Mouse (Mus musculus): ENCODE measurements around the gene Klhl36. TPM values are rescaled to one million over a fixed set of nuclear protein-coding genes. Genes with fewer than 3 reads are reported as not detected.

The Klhl36 gene
- polyA plus RNA-seq, 1 experiment from 2014 or later = 11.1 TPM

DNA sequence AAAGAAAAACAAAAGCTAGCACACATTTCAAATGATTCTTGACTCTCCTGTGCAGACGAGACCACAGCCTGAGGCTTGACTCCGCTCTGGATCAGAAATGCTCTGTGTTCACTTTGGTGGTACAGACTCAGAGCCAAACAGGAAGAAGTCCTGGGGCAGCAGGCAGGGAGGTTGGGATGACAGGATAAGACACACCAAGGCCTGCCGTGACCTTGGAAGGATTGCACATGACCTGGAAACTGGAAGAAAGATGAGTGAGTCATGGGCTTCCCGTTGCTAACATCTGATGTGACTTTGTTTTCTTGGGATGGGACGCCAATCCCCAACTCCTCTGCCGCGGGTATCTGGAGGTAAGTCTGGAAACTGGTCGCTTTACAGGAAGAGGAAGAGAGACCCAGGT is 39.9 kb downstream of the Klhl36 start:
- no peaks in the 10 kb centered on the region for H3K36me3 ChIP-seq (replicated peaks)
- no peak for DNase-seq (ENCODE audit: extremely low spot score, low spot score)
- WGBS = 75% methylated on average over 8 of the region's 8 CpGs

DNA sequence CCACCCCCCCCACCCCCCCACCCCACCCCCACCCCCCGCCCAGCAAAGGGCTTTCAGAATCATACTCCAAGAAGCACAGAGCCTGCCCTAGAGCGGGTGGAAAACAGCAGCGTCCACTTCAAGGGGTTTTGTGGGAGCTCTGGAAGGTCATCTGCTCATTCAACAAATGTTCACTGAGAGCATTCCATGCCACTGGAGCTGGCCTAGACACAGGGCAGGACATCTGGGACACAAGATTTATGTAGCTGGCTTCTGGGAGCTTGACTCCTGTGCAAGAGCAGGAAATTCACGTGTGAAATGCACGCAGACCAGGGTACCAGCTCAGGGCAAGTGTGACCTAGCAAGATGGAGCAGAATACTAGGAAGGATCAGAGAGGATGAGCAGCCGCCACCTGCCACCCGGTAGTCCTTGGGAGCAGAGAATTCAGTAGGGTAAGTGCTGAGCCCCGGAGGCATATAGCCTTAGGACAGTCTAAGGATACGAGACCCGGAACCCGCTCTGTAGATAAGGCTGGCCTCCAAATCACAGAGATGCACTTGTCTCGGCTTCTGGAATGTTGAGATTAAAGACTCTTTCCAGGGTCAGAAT is 42.4 kb downstream of the Klhl36 start:
- no peak overlapping the region for H3K27ac ChIP-seq
- DNase-seq (ENCODE audit: extremely low spot score, low spot score) = no peak
- H3K4me3 ChIP-seq = no peak overlapping the region
- peaks cover 19% of the 10 kb centered on the region for H3K4me1 ChIP-seq
- H3K27me3 ChIP-seq (ENCODE audit: poor library complexity, severe bottlenecking) = peaks cover 13% of the 10 kb centered on the region
- 58% methylated on average over 12 of the region's 12 CpGs for WGBS
- H3K36me3 ChIP-seq (replicated peaks) = no peaks in the 10 kb centered on the region
- H3K9me3 ChIP-seq = no peaks in the 10 kb centered on the region

More for the DNA sequence above, 39.9 kb downstream of the Klhl36 start:
- Histone ChIP-seq H3K27ac (0 out of 2 replicates have a peak overlapping the region, but pooled peaks have one; percentile 30), H3K9me3 (no peaks in the 10 kb centered on the region), H3K27me3 (ENCODE audit: poor library complexity, severe bottlenecking) (peaks cover 38% of the 10 kb centered on the region), H3K4me1 (peaks cover 27% of the 10 kb centered on the region), H3K4me3 (no peak overlapping the region)

DNA sequence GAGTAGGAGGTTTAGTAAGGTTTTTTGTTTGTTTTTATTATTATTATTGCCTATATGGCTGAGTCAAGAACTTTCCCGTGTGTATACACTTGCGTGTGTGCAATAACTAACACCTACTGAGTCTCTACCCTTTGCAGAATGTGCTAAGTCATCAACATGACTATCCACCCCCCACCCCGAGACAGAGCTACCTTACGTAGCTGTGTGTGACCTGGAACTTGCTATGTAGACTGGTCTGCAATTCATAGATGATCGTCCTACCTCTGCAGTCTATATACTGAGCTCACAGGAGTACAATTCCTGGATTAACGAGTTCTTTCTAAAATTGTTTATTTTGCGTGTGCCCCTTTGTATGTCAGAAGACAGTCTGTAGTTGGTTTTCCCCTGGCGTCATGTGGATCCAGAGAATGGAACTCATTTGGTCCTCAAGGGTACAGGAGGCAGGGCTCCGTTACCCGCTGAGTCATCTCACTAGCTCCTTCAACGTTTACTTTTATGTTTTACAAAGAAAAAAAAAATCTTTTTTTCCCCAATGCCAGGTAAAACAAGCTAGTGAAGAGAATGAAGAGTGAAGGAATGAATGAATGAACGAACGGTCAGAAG is 48.0 kb downstream of the Klhl36 start, which contains the start of gene Usp10:
Gene Usp10 (plus strand): TSS at position 417 of the 603 bp plus-strand sequence.
- no peaks in the 10 kb centered on the region for H3K9me3 ChIP-seq
- H3K27ac ChIP-seq = peak within 1 kb of the TSS; percentile 98
- DNase-seq (ENCODE audit: extremely low spot score, low spot score) = no peak
- H3K4me1 ChIP-seq = peaks cover 44% of the 10 kb centered on the region
- peak within 1 kb of the TSS; percentile 90 for H3K4me3 ChIP-seq
- peaks cover 6% of the 10 kb centered on the region; the same call in 1 of the 2 replicates for H3K27me3 ChIP-seq (ENCODE audit: poor library complexity, severe bottlenecking)
- no peaks in the 10 kb centered on the region for H3K36me3 ChIP-seq (replicated peaks)
- 26% methylated on average over 13 of the region's 13 CpGs for WGBS

DNA sequence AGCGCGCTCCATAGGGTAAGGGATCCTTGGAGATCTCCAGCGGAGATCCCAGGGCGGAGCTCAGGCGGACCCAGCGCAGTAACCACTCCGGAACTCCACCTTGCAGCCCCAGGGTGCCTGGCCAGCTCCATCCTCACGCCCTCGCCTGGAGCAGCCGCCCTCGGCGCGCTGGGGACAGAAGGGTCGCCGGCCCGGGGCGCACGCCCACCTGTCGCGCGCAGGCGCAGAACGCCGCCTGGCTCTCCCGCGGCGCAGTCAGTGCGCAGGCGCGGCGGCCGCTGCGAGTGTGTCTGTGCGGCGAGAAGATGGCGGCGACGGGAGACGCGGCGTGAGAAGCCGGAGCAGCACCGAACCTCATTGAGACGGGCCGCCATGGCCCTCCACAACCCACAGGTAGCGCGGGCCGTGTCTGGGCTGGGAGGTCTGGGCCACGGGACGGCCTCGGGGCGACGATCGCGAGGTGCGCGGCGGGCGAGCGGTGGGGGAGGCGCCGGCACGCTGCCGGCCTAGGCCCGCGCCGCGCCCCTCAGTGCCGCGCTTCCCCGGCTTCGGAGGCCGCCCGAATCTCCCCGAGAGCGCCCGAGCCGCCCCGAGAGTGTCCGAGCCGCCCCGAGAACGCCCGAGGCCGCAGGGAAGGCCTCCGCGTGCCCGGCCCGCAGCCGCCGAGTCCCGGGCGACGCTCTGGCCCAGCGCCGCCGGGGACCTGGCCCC is 48.6 kb downstream of the Klhl36 start, which contains the start of gene Gm20388:
Gene Gm20388 (plus strand): TSS at position 295 of the 711 bp plus-strand sequence.
- peak within 1 kb of the TSS; percentile 98 for H3K27ac ChIP-seq
- H3K36me3 ChIP-seq (replicated peaks) = no peaks in the 10 kb centered on the region
- H3K27me3 ChIP-seq (ENCODE audit: poor library complexity, severe bottlenecking) = peaks cover 6% of the 10 kb centered on the region; the same call in 1 of the 2 replicates
- peaks cover 48% of the 10 kb centered on the region for H3K4me1 ChIP-seq
- WGBS = under 1% methylated on average over 97 of the region's 97 CpGs
- no peaks in the 10 kb centered on the region for H3K9me3 ChIP-seq
- peak within 1 kb of the TSS; percentile 90 for H3K4me3 ChIP-seq
- DNase-seq (ENCODE audit: extremely low spot score, low spot score) = peak; percentile 86

DNA sequence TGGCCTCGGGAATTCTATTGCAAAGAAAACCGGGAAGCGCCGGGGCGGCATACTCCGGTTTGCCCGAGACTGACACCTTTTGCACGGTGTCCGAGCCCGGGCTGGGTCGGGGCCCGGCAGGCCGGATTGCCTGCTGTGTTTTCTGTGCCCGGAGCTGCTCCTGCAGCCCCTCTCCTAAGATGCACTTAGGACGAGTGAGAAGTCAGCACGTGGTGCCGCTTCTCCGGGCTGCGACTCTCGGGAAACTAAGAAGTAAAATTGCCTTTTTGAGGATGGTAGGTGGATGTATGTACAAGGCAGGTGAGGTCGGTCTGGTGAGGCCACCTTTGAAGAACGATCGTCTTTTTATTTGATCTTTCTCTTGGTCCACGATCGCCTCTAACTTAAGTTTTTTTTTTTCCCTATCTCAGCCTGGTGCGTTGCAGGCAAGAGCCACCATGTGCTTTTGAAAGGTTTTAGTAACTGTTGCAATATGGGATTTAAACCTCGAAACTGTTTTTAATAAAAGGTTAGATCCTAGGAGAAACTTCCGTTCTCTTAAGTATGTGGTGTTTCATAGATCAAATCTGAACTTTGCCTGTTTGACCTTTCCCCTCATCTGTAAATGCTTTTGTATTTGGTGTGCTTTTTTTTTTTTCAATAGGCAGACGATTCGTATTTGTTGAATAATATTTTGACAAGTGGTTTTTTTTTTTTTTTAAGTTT is 49.3 kb downstream of the Klhl36 start:
- H3K9me3 ChIP-seq = no peaks in the 10 kb centered on the region
- H3K36me3 ChIP-seq (replicated peaks) = peaks cover 6% of the 10 kb centered on the region; the same call in 1 of the 2 replicates
- H3K27ac ChIP-seq = peak overlapping the region; percentile 98
- peaks cover 6% of the 10 kb centered on the region; the same call in 1 of the 2 replicates for H3K27me3 ChIP-seq (ENCODE audit: poor library complexity, severe bottlenecking)
- H3K4me1 ChIP-seq = peaks cover 55% of the 10 kb centered on the region
- peak overlapping the region; percentile 90 for H3K4me3 ChIP-seq
- 1% methylated on average over 30 of the region's 30 CpGs for WGBS
- no peak for DNase-seq (ENCODE audit: extremely low spot score, low spot score)

DNA sequence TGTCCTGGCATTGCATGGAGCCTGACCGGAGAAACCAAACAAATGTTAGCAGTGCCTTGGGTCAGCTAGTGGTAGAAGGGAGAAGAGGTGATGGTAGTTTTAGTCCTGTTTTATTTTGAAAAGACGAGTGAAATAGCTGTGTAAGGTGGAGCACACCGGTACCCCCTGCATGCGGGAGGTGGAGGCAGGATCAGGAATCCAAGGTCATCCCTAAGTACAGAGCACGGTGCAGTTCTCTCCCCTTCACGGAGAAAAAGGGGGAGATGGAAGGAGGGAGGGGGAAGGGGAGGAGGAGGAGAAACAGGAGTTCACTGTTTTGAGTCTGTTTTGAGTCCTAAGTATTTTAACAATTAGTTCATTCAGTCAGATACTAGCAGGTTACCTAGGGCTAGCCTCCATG is 50.6 kb downstream of the Klhl36 start:
- peaks cover 62% of the 10 kb centered on the region for H3K4me1 ChIP-seq
- WGBS = 50% methylated on average over 6 of the region's 6 CpGs

DNA sequence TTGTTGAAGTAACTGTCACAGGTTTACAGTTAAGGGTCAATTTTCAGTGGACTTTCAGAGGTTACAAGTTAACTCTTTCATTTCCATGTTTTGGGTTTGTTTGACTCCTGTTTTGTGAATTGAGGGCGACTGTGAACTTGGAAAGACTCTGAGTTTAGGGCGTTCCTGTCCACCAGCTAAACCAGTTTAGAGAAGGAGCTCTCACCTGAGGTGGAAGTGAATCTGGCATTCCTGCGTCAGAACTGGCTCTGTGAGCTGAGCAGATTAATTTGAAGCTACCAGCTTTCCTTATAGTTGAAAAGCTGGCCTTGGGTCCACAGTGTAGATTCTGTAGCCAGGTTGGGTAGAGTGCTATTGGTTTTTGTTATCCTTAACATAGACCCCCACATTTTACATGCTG is 51.1 kb downstream of the Klhl36 start:
- Histone ChIP-seq H3K9me3 (no peaks in the 10 kb centered on the region), H3K27ac (no peak overlapping the region), H3K4me1 (peaks cover 62% of the 10 kb centered on the region), H3K4me3 (peak overlapping the region; percentile 90), H3K36me3 (replicated peaks) (peaks cover 23% of the 10 kb centered on the region), H3K27me3 (ENCODE audit: poor library complexity, severe bottlenecking) (peaks cover 6% of the 10 kb centered on the region; the same call in 1 of the 2 replicates)
- DNase-seq (ENCODE audit: extremely low spot score, low spot score) = no peak
- 74% methylated on average over 3 of the region's 3 CpGs for WGBS

More for the DNA sequence above, 50.6 kb downstream of the Klhl36 start:
- Histone ChIP-seq H3K4me3 (peak overlapping the region; percentile 90), H3K36me3 (replicated peaks) (peaks cover 17% of the 10 kb centered on the region), H3K27me3 (ENCODE audit: poor library complexity, severe bottlenecking) (peaks cover 6% of the 10 kb centered on the region; the same call in 1 of the 2 replicates), H3K27ac (no peak overlapping the region), H3K9me3 (no peaks in the 10 kb centered on the region)
- DNase-seq (ENCODE audit: extremely low spot score, low spot score) = no peak

DNA sequence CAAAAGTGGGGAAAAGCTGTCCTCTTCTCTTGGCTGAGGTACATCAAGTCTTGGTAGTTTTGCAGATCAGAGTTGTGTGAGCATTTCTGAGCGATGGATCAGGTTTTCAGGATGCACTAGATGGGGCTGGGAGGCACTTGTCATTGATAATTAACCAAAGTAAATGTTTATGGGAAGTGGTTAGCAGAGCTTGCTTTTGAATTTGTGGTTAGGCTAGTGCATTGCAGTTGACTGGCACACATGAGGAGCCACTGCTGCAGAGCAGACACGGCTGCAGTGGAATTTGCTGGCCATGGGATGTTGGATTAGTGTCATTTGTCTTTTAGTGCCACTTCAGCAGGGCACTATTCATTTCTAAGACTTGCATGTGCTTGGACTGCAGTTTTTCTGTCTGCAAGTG is 52.1 kb downstream of the Klhl36 start:
- Histone ChIP-seq H3K27ac (no peak overlapping the region), H3K36me3 (replicated peaks) (peaks cover 32% of the 10 kb centered on the region), H3K4me3 (no peak overlapping the region), H3K27me3 (ENCODE audit: poor library complexity, severe bottlenecking) (peaks cover 6% of the 10 kb centered on the region; the same call in 1 of the 2 replicates), H3K9me3 (no peaks in the 10 kb centered on the region), H3K4me1 (peaks cover 62% of the 10 kb centered on the region)
- no peak for DNase-seq (ENCODE audit: extremely low spot score, low spot score)
- 66% methylated on average over 2 of the region's 2 CpGs for WGBS

DNA sequence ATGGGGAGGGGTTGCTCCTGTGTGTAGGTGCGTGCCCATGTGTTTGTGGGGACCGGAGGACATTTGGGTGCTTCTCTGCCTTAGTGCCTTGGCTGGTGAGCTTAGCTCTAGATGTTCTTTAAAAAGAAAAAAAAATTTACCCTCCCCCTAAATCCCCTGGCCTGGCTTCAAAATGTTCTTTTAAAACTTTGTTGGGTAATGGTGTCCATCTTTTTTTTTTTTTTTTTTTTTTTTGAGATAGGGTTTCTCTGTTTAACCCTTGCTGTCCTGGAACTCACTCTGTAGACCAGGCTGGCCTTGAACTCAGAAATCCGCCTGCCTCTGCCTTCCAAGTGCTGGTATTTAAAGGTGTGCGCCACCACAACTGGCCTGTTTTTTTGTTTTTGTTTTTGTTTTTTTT is 53.2 kb downstream of the Klhl36 start:
- H3K4me1 ChIP-seq = peaks cover 57% of the 10 kb centered on the region
- no peak for DNase-seq (ENCODE audit: extremely low spot score, low spot score)
- H3K27ac ChIP-seq = no peak overlapping the region
- 91% methylated on average over 4 of the region's 4 CpGs for WGBS
- no peak overlapping the region for H3K4me3 ChIP-seq
- peaks cover 40% of the 10 kb centered on the region for H3K36me3 ChIP-seq (replicated peaks)
- no peaks in the 10 kb centered on the region for H3K27me3 ChIP-seq (ENCODE audit: poor library complexity, severe bottlenecking)
- no peaks in the 10 kb centered on the region for H3K9me3 ChIP-seq

DNA sequence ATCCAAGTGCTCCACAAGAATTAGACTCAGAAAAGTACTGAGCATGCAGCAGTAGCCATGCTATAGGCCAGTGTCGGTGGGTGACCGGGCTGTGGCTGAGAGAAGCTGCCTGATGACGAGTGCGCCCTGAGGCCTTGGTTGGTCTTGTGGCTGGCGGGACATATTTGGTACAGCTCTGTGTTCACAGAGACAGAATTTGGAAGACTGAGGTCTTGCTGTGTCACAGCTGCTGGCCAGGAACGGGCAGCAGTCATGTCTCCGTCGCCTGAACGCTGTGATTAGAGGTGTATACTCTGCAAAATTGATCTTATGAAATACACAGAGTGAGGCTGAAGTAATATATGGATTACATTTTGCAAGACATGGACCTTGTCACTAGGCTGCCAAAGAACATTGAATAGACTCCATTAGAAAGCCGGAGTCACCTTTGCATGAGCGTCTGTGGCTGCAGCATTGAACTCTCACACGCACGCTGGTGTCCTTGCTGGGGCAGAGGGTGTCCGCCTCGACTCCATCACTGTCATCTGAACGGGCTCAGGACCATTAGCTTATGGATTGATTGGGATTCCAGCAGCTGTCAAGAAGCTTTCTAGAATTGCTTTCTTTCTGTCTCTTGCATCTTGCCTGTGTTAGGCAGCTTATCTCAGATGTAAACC is 54.3 kb downstream of the Klhl36 start:
- Histone ChIP-seq H3K27me3 (ENCODE audit: poor library complexity, severe bottlenecking) (no peaks in the 10 kb centered on the region), H3K4me3 (no peak overlapping the region), H3K27ac (no peak overlapping the region), H3K4me1 (peaks cover 57% of the 10 kb centered on the region), H3K36me3 (replicated peaks) (peaks cover 51% of the 10 kb centered on the region), H3K9me3 (no peaks in the 10 kb centered on the region)
- 83% methylated on average over 16 of the region's 16 CpGs for WGBS
- DNase-seq (ENCODE audit: extremely low spot score, low spot score) = no peak

DNA sequence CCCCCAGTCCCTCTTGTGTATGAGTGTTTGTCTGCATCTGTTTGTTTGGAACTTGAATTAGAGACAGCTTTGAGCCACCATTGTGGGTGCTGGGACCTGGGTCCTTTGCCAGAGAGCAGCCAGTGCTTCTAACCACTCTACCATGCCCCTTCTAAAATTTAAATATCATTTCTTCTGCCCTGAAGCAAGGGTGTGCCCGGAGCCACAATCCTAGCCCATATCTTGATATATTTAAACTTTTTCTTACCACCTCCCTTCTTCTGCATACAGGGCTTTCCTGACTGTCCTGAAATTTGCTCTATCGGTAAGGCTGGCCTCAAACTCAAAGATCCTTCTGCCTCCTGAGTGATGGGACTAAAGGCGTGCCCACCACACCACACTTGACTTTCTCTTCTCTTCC is 55.3 kb downstream of the Klhl36 start:
- Histone ChIP-seq H3K4me3 (no peak overlapping the region), H3K27me3 (ENCODE audit: poor library complexity, severe bottlenecking) (no peaks in the 10 kb centered on the region), H3K9me3 (no peaks in the 10 kb centered on the region), H3K4me1 (peaks cover 55% of the 10 kb centered on the region), H3K36me3 (replicated peaks) (peaks cover 51% of the 10 kb centered on the region), H3K27ac (no peak overlapping the region)
- 91% methylated on average over 3 of the region's 3 CpGs for WGBS
- no peak for DNase-seq (ENCODE audit: extremely low spot score, low spot score)

DNA sequence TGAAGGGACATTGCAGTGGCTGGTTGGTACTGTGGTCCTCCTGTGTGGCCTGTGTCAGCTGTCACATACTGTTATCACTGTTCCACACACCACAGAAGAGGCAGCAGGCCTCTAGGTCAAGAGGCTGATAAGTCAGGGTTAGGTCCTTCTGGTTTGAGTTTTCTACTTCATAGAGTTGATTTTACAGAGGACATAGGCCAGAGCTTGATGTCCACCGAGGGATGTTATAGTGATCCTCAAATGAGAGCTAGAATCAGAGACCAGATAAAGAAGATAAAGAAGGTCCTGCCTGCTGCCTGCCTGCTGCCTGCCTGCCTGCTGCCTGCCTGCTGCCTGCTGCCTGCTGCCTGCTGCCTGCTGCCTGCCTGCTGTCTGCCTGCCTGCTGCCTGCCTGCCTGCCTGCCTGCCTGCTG is 56.1 kb downstream of the Klhl36 start:
- H3K4me3 ChIP-seq = no peak overlapping the region
- H3K9me3 ChIP-seq = no peaks in the 10 kb centered on the region
- H3K27me3 ChIP-seq (ENCODE audit: poor library complexity, severe bottlenecking) = no peaks in the 10 kb centered on the region
- H3K4me1 ChIP-seq = peaks cover 49% of the 10 kb centered on the region
- 87% methylated on average over 1 of the region's 1 CpGs for WGBS
- no peak overlapping the region for H3K27ac ChIP-seq
- no peak for DNase-seq (ENCODE audit: extremely low spot score, low spot score)
- H3K36me3 ChIP-seq (replicated peaks) = peaks cover 51% of the 10 kb centered on the region
